Mouse (Mus musculus) hindbrain, embryonic 15.5 days (tissue): ENCODE data around the gene Arhgap8. TPM values are rescaled to one million over a fixed set of nuclear protein-coding genes. Genes with fewer than 3 reads are reported as not detected.

Source experiments
- ATAC-seq: fragments of 200-750 bp; cut with Nextera tagmentation; 2 replicates; pipeline ENCODE4 v1.8.0; 2017; ENCODE audit warnings: low read depth, moderate number of reproducible peaks, moderate TSS enrichment; ENCODE audit not compliant: low FRiP score
- H3K27ac ChIP-seq: fragments of 300-500 bp; sonication (generic); replicated peaks from 2 replicates; pipeline ENCODE4 v1.5.1; 2015; ENCODE audit warnings: mild to moderate bottlenecking, inconsistent platforms
- H3K27me3 ChIP-seq: fragments of 300-500 bp; sonication (generic); 2 replicates; pipeline ENCODE4 v1.6.1; 2015; ENCODE audit warnings: control low read depth, inconsistent platforms
- H3K36me3 ChIP-seq: fragments of 300-500 bp; sonication (generic); 2 replicates; pipeline ENCODE4 v1.6.1; 2015; ENCODE audit warnings: control low read depth, inconsistent platforms
- H3K4me1 ChIP-seq: fragments of 300-500 bp; sonication (generic); replicated peaks from 2 replicates; pipeline ENCODE4 v1.6.1; 2015; ENCODE audit warnings: control low read depth, inconsistent platforms
- H3K4me2 ChIP-seq: fragments of 300-500 bp; sonication (generic); 2 replicates; pipeline ENCODE4 v1.6.1; 2015; ENCODE audit warnings: moderate library complexity, mild to moderate bottlenecking, inconsistent platforms
- H3K4me3 ChIP-seq: fragments of 300-500 bp; sonication (generic); 2 replicates; pipeline ENCODE4 v1.5.1; 2015; ENCODE audit warnings: mild to moderate bottlenecking, inconsistent platforms
- H3K9ac ChIP-seq: fragments of 300-500 bp; sonication (generic); 2 replicates; pipeline ENCODE4 v1.6.1; 2015; ENCODE audit warnings: inconsistent platforms
- H3K9me3 ChIP-seq: fragments of 300-500 bp; sonication (generic); 2 replicates; pipeline ENCODE4 v1.6.1; 2016; ENCODE audit warnings: control low read depth, inconsistent platforms
- WGBS: fragments of 180-500 bp; shearing (Covaris S2); methylation state at CpG from one replicate; pipeline ENCODE4 v1.1.7; 2015; 5-methylcytosine and 5-hydroxymethylcytosine counted together
- polyA plus RNA-seq: library from polyadenylated mRNA; unstranded; fragments of >200 nt; fragmentation: Nextera tagmentation; extraction: Ambion mirVana; gene quantifications from 2 replicates; pipeline ENCODE4 v1.2.1, GENCODE M21; 2015

Gene Arhgap8
- polyA plus RNA-seq, 1 experiment from 2014 or later, result 0.92 TPM

DNA sequence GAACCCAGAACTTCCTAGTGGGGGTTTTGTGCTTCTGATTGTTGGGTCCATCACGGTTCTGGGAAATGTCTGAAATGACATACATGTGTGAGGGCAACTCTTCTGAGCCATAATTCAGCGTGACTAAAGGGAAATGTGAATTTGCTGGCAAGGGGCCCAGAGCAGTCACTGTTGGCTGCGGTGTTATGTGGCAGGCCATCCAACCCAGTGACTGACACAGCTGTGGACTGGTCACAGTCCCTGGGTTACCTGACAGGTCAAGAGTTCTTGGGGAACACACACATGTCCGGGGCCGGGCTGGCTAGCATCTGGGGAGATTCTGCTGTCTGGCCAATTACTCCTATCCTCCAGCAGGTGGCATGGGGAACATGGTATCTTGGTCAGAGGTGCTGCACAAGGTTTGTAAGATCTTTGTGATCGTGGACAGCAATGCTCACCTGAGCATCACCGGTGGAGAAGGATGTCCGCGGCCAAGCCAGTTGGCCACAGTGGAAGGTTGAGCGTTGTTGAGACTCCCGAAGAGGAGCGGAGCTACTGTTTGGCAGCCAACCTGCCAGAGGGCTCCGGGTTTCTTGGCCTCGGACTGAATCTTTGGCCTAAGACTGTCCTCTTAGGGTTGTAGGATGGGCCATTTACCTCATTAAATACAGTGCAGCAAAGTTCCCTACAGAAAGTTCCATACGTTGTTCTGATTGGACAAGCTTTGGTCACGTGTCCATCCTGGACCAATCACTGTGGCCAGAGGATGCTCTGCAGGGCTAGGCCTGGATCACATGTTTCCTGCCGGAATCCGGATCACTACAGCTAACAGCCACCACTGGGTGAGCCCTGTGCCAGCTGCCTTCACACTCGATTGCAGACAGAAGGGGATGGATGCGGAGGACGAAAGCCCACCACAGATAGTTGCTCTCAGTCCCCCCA is 52.6 kb downstream of the Arhgap8 start:
- no peak for ATAC-seq
- Histone ChIP-seq H3K9me3 (no peaks in the 10 kb centered on the region), H3K4me2 (no peak overlapping the region), H3K36me3 (no peaks in the 10 kb centered on the region), H3K27me3 (no peaks in the 10 kb centered on the region), H3K4me3 (no peak overlapping the region), H3K9ac (no peak overlapping the region), H3K4me1 (peaks cover 25% of the 10 kb centered on the region), H3K27ac (no peak overlapping the region)
- 74% methylated on average over 21 of the region's 21 CpGs for WGBS

DNA sequence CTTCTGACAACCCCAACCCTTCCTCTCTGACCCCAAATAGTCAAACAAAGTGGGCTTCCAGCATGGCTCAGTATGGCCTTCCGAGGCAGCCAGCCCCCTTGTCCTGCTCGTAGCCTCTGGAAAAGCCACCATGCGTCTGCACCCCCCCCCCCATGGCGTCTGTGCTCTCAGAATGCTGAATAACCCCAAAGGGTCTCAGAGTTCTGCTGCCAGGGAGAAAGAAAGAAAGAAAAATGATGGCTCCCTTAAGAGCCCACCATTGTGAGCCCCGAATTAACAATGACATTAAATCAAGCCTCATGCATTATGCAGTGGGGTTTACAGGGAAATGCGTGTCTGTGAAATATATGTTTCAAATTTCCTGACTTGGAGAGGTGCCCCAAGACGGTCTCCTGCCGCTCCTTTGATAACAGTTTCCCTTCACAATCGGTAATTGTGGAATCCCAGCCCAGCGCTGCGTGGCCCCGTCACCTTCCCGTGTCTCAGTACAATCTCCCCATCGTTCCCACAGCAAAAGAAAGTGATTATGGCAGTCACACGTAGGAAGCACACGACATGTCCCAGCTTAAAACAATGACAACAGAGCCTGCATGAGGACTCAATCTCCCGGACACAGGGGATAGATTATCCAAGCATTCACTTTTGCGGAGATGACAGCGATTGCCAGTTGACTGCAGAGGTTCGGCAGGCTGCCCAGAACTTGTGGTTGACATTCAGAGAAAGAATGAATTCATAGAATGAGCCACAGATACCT is 55.7 kb downstream of the Arhgap8 start:
- WGBS, result 8% methylated on average over 20 of the region's 20 CpGs

DNA sequence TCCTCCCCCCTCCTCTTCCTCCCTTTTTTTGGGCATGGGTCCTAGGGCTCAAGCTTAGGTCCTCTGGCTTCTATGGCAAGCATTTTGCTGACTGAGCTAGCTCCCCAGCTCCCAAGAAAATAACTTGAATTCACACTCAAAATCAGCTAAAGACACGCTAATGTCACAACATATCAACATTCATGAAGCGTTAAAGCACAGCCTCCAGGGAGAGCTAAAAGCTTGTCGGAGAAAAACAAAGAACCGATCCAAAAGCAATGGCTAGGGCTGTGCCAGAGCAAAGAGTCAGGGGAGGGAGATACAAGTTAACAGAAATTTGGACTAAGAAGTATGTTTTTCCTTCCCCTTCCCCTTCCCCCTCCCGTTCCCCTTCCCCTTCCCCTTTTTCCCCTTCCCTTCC is 58.7 kb downstream of the Arhgap8 start:
- Histone ChIP-seq H3K9me3 (no peaks in the 10 kb centered on the region), H3K27me3 (no peaks in the 10 kb centered on the region), H3K4me2 (no peak overlapping the region), H3K36me3 (no peaks in the 10 kb centered on the region), H3K27ac (no peak overlapping the region), H3K4me1 (peaks cover 25% of the 10 kb centered on the region), H3K4me3 (no peak overlapping the region), H3K9ac (no peak overlapping the region)
- no peak for ATAC-seq
- WGBS, result 29% methylated on average over 5 of the region's 5 CpGs

More for the DNA sequence above, 55.7 kb downstream of the Arhgap8 start:
- no peaks in the 10 kb centered on the region for H3K27me3 ChIP-seq
- ATAC-seq, result peak; percentile 46; the same call in 1 of the 2 replicates
- H3K4me2 ChIP-seq, result peak overlapping the region; percentile 41
- H3K27ac ChIP-seq, result peak overlapping the region; percentile 17; the same call in 1 of the 2 replicates
- peak overlapping the region; percentile 6; the same call in 1 of the 2 replicates for H3K4me3 ChIP-seq
- no peaks in the 10 kb centered on the region for H3K9me3 ChIP-seq
- H3K4me1 ChIP-seq, result peaks cover 30% of the 10 kb centered on the region
- 0 out of 2 replicates have a peak overlapping the region, but pooled peaks have one; percentile 8 for H3K9ac ChIP-seq
- H3K36me3 ChIP-seq, result no peaks in the 10 kb centered on the region

DNA sequence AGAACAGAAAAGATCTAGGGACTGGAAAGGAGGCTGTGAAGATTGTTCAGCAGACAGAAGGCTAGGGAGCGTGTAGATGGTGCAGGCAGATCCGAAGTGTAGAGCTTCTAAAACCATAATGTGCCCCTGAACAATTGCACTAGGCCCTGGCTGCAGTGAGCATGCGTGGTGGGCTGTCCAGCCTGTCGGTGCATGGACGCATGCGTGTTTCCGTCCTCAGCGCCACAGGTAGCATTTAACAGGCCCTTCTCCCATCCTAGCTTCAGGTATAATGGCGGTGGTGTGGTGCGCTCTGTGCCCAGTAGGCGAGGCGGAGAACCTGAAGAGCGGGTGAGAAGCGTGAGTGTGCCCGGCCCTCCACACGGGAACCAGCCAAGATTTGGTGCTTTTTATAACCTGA is 65.0 kb downstream of the Arhgap8 start:
- H3K27me3 ChIP-seq, result no peaks in the 10 kb centered on the region
- H3K9me3 ChIP-seq, result no peaks in the 10 kb centered on the region
- H3K4me1 ChIP-seq, result no peaks in the 10 kb centered on the region
- no peak for ATAC-seq
- no peaks in the 10 kb centered on the region for H3K36me3 ChIP-seq
- H3K9ac ChIP-seq, result no peak overlapping the region
- H3K4me3 ChIP-seq, result no peak overlapping the region
- H3K4me2 ChIP-seq, result no peak overlapping the region
- no peak overlapping the region for H3K27ac ChIP-seq
- 94% methylated on average over 16 of the region's 16 CpGs for WGBS

DNA sequence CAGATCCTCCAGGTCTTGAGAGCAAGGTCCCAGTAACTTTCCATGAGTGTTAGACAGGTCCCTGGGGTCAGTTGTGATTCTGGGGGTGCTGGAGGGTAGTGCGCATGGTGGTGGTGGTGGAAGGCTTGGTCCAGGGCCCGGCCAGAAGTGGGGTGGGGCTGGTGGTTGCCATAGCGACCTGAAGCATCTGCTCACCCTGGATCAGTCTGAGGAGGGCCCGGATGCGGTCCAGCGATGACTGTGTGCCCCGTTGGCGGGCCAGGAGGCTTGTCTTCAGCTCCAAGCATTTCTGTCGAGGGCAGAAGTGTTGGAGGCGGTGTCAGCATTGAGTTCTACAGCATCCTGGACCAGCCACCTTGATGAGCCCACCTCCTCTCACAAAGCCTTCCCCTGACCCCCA is 67.3 kb downstream of the Arhgap8 start:
- no peaks in the 10 kb centered on the region for H3K4me1 ChIP-seq
- H3K9ac ChIP-seq, result no peak overlapping the region
- WGBS, result 61% methylated on average over 10 of the region's 10 CpGs
- no peaks in the 10 kb centered on the region for H3K9me3 ChIP-seq
- H3K27me3 ChIP-seq, result no peaks in the 10 kb centered on the region
- no peaks in the 10 kb centered on the region for H3K36me3 ChIP-seq
- no peak overlapping the region for H3K4me2 ChIP-seq
- no peak overlapping the region for H3K4me3 ChIP-seq
- ATAC-seq, result no peak
- H3K27ac ChIP-seq, result no peak overlapping the region

DNA sequence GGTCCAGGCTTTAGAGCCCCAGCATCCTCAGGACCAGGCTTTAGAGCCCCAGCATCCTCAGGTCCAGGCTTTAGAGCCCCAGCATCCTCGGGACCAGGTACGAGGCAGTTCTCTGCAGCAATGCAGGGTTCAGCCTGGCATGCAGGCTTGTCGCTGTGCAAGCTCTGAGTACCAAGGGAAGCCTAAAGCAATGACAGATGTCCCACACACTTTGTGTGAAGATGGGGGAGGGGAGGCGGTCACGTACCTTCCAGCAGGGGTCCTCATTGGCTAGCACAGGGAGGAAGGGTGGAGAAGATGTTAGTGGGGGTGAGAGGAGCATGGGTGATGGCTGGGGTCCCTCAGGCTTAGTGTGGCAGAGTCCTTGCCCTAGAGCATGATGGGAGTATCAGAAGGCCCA is 73.8 kb downstream of the Arhgap8 start:
- WGBS, result 75% methylated on average over 5 of the region's 5 CpGs
- ATAC-seq, result no peak
- peaks cover 33% of the 10 kb centered on the region for H3K36me3 ChIP-seq
- H3K9me3 ChIP-seq, result no peaks in the 10 kb centered on the region
- H3K27ac ChIP-seq, result no peak overlapping the region
- H3K4me1 ChIP-seq, result no peaks in the 10 kb centered on the region
- no peaks in the 10 kb centered on the region for H3K27me3 ChIP-seq
- no peak overlapping the region for H3K4me3 ChIP-seq
- H3K4me2 ChIP-seq, result no peak overlapping the region
- no peak overlapping the region for H3K9ac ChIP-seq

DNA sequence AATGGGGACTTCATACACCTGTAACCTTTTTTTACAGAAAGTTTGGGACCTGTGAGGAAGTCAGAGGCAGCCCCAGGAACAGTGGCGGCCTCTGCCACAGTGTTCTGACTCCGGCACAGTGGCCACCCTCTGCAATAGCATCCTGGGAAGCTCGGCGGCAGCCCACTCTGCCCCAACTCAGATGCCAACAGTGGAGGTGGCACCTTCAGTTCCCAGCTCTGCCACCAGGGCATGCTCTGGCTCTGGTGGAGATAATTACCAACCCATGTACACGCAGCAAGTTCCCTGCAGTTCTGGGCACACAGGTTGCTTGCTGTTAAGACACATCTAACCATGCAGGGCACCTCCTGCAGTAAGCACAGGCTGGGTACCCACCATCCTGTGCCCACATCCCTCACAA is 80.3 kb downstream of the Arhgap8 start:
- H3K27ac ChIP-seq, result no peak overlapping the region
- peaks cover 27% of the 10 kb centered on the region; the same call in 1 of the 2 replicates for H3K36me3 ChIP-seq
- WGBS, result 82% methylated on average over 5 of the region's 5 CpGs
- H3K27me3 ChIP-seq, result no peaks in the 10 kb centered on the region
- no peak overlapping the region for H3K4me3 ChIP-seq
- no peak overlapping the region for H3K4me2 ChIP-seq
- ATAC-seq, result peak; percentile 45; the same call in 1 of the 2 replicates
- no peaks in the 10 kb centered on the region for H3K4me1 ChIP-seq
- no peak overlapping the region for H3K9ac ChIP-seq
- no peaks in the 10 kb centered on the region for H3K9me3 ChIP-seq

DNA sequence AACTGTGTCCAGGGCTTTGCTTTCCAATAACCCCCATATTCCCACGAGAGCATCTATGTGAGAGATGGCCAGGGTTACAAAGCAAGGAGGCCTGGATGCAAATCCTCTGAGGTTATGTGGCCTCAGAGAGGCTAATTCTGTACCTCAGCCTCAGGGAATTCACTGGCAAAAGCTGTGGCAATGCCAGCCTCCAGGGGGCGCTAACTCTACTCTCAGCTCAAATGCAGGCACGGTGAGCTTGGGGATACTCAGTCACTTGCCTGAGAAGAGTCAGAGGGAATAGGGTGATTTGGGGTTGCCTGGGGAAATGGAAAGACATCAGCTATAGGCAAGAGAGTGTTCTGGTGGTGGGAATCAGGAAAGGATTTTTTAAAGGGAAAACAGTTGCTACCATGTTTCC is 83.8 kb downstream of the Arhgap8 start:
- 40% methylated on average over 3 of the region's 3 CpGs for WGBS
- H3K9me3 ChIP-seq, result no peaks in the 10 kb centered on the region
- H3K4me3 ChIP-seq, result no peak overlapping the region
- H3K27me3 ChIP-seq, result no peaks in the 10 kb centered on the region
- ATAC-seq, result no peak
- H3K36me3 ChIP-seq, result peaks cover 4% of the 10 kb centered on the region; the same call in 1 of the 2 replicates
- peaks cover under 1% of the 10 kb centered on the region; the same call in 1 of the 2 replicates for H3K4me1 ChIP-seq
- H3K27ac ChIP-seq, result no peak overlapping the region
- H3K9ac ChIP-seq, result no peak overlapping the region
- H3K4me2 ChIP-seq, result no peak overlapping the region

DNA sequence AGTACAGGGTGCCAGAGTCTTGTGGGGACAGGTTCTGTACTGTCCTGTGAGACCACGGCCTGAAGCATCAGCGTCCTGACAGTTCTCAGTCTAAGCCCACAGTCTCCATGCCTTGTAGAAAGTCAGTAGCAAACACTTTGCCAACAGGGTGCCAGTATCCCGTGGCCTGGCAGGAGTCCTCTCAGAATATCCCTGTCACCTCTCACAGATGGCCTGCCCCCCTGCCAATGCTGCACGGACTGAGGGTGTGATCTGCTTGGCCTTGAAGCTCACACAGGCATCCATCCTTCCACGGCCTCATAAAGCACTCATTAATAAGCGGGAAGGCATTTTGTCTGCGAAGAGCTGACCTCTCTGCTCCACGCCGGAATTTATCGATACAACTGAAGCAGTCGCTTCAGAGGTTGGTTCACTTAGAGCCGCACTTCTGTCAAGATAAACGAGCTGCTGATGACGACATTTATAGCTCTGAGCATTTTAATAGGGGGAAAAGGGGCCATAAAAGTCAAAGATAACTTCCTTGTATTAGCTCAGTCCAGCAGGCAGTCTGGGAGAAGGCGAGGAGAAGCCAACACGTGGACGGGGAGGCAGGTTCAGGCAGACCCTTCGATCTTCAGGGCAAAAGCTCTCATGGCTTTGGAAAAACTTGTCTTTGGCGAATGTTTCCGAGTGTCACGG is 89.6 kb downstream of the Arhgap8 start:
- Histone ChIP-seq H3K9ac (no peak overlapping the region), H3K4me1 (peaks cover 47% of the 10 kb centered on the region), H3K4me3 (no peak overlapping the region), H3K27ac (no peak overlapping the region), H3K9me3 (no peaks in the 10 kb centered on the region), H3K36me3 (0 out of 2 replicates have a peak, but pooled peaks cover 4% of the 10 kb centered on the region), H3K4me2 (no peak overlapping the region), H3K27me3 (no peaks in the 10 kb centered on the region)
- no peak for ATAC-seq
- 64% methylated on average over 21 of the region's 21 CpGs for WGBS

DNA sequence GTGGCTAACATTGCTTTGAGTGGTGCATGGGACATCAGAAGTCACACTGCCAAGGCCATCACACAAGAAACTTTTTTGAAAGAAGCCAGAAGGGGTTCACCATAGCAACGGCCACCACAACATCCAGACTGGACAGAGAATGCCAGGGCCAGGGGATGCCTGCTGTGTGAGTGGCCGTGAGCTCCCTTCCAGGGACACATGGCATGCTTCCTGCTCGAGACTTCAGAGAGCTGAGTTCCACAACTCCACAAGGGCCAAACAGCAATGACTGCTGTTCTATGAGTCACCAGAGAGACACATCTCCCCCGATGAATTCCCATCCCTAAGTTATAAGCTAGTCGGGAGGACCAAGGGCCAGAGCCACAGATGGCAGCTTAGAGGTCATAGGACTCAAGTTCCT is 91.3 kb downstream of the Arhgap8 start:
- ATAC-seq, result no peak
- Histone ChIP-seq H3K4me1 (peaks cover 63% of the 10 kb centered on the region), H3K4me2 (no peak overlapping the region), H3K27ac (no peak overlapping the region), H3K36me3 (0 out of 2 replicates have a peak, but pooled peaks cover 2% of the 10 kb centered on the region), H3K4me3 (no peak overlapping the region), H3K9me3 (no peaks in the 10 kb centered on the region), H3K9ac (no peak overlapping the region), H3K27me3 (no peaks in the 10 kb centered on the region)
- 60% methylated on average over 5 of the region's 5 CpGs for WGBS

DNA sequence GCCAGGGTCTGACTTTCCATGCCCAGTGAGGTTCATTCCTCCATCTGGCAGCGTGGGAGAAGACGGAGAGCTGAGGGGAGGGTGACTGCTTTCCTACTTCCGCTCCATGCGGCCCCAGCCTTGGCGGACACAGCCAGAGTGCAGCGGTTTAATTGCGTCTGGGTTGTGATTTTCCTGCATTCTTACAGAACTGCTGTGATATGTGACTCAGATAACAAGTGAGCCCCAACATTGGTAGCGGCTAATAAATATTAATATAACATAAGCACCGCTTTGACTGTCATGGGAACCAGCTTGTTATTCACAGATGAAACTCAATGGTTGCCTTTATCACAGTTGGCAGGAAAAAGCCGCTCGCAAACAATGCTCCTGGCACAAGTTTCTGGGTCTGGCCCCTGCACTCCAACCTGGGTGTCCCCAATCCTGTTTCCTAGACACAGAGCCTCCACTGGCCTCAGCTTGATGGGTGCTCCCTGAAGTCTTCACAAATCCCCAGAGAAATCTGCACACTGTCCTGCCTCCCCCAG is 93.0 kb downstream of the Arhgap8 start:
- 20% methylated on average over 11 of the region's 11 CpGs for WGBS
- H3K9ac ChIP-seq, result no peak overlapping the region
- H3K27me3 ChIP-seq, result no peaks in the 10 kb centered on the region
- H3K4me1 ChIP-seq, result peaks cover 65% of the 10 kb centered on the region
- H3K4me3 ChIP-seq, result no peak overlapping the region
- no peaks in the 10 kb centered on the region for H3K9me3 ChIP-seq
- peak overlapping the region; percentile 66 for H3K27ac ChIP-seq
- H3K36me3 ChIP-seq, result no peaks in the 10 kb centered on the region
- ATAC-seq, result peak; percentile 50; the same call in 1 of the 2 replicates
- peak overlapping the region; percentile 24 for H3K4me2 ChIP-seq
